Mouse (Mus musculus) MEL (cell line): ENCODE data around the gene Arhgap21.

Experiments
- BHLHE40 ChIP-seq: IDR thresholded peaks from 2 replicates; pipeline ENCODE4 v1.6.1; 2012; ENCODE audit warnings: low read depth, mild to moderate bottlenecking, inconsistent platforms, low read length, improper control_type of control experiment, borderline replicate concordance
- CTCF ChIP-seq, 3 experiments: IDR thresholded peaks in 2 of 3; conservative IDR thresholded peaks in 1 of 3; 2 replicates each; pipeline ENCODE4 v1.5.1; 2011 to 2012; ENCODE audit warnings: low read length in 3 of 3, low read depth in 2 of 3, mild to moderate bottlenecking in 2 of 3, improper control_type of control experiment in 1 of 3, inconsistent platforms in 1 of 3, mixed read lengths in 1 of 3, moderate library complexity in 1 of 3; ENCODE audit not compliant: control insufficient read depth in 1 of 3, insufficient read depth in 1 of 3, poor library complexity in 1 of 3, severe bottlenecking in 1 of 3
- E2F4 ChIP-seq: IDR thresholded peaks from 2 replicates; pipeline ENCODE4 v1.6.1; 2011; ENCODE audit warnings: low read depth, low read length, improper control_type of control experiment, borderline replicate concordance
- ELF1 ChIP-seq: IDR thresholded peaks from 2 replicates; pipeline ENCODE4 v1.6.1; 2014; ENCODE audit warnings: low read depth, mild to moderate bottlenecking, inconsistent platforms, low read length, improper control_type of control experiment, moderate library complexity
- GATA1 ChIP-seq: IDR thresholded peaks from 2 replicates; pipeline ENCODE4 v1.6.1; 2011; ENCODE audit warnings: low read depth, low read length, improper control_type of control experiment
- HCFC1 ChIP-seq: IDR thresholded peaks from 2 replicates; pipeline ENCODE4 v1.6.1; 2012; ENCODE audit warnings: low read depth, mild to moderate bottlenecking, inconsistent platforms, low read length, improper control_type of control experiment, moderate library complexity
- JUND ChIP-seq: IDR thresholded peaks from 2 replicates; pipeline ENCODE4 v1.6.1; 2011; ENCODE audit warnings: low read depth, mild to moderate bottlenecking, improper control_type of control experiment, low read length
- MAX ChIP-seq: IDR thresholded peaks from 2 replicates; pipeline ENCODE4 v1.6.1; 2011; ENCODE audit warnings: low read length, improper control_type of control experiment
- SIN3A ChIP-seq: IDR thresholded peaks from 2 replicates; pipeline ENCODE4 v1.6.1; 2012; ENCODE audit warnings: low read length, improper control_type of control experiment, inconsistent platforms
- TCF12 ChIP-seq: IDR thresholded peaks from 2 replicates; pipeline ENCODE4 v1.6.1; 2014; ENCODE audit warnings: low read depth, mild to moderate bottlenecking, inconsistent platforms, low read length, improper control_type of control experiment, moderate library complexity
- ZNF384 ChIP-seq: IDR thresholded peaks from 2 replicates; pipeline ENCODE4 v1.6.1; 2012; ENCODE audit warnings: low read depth, mild to moderate bottlenecking, inconsistent platforms, low read length, improper control_type of control experiment

DNA sequence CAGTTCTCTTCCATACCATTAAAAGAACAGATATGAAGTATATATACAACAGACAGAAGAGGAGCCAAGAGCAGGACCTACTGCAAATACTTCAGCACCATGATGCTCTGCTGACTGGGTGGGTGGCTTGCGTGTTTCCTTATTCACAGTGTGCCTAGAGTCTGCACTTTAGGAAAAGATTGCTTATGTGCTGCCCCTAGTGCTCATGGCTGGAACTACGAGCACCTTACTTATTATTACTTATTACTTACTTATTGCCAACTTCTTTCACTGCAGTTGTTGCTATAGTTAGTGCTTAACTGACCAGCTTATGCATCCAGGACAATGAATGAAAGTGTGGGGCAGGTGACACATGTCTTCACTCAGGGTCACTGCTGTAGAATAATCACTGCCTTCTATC is 154.7 kb downstream of the Arhgap21 start:
- TF ChIP-seq CTCF (IDR thresholded peaks at IDR 0.05 in 2 of 3, conservative IDR thresholded peaks at IDR 0.05 in 1 of 3; ENCODE audit: control insufficient read depth in 1 of 3, insufficient read depth in 1 of 3, low read depth in 2 of 3, low read length in 3 of 3, poor library complexity in 1 of 3, severe bottlenecking in 1 of 3) (peak in 2 of 3 experiments; percentile 47 to 48; a peak in 4 of 6 replicates), ELF1 (no peak), MAX (no peak), JUND (no peak), SIN3A (no peak), BHLHE40 (no peak), HCFC1 (no peak), ZNF384 (no peak), E2F4 (no peak), TCF12 (no peak), GATA1 (no peak)
